Mouse (Mus musculus) embryonic facial prominence, embryonic 14.5 days (tissue): ENCODE measurements around the gene Tvp23a. TPM values are rescaled to one million over a fixed set of nuclear protein-coding genes. Genes with fewer than 3 reads are reported as not detected.
A peak's percentile ranks its signal among the peaks of the same experiment; 100 is the strongest.

Experiments
- ATAC-seq: fragments of 200-750 bp; cut with Nextera tagmentation; 2 replicates; pipeline ENCODE4 v1.8.0; 2017; ENCODE audit warnings: low read depth, moderate number of reproducible peaks, moderate TSS enrichment
- DNase-seq: peaks from one replicate; pipeline ENCODE4 v3.0.0-alpha.2; 2015; ENCODE audit warnings: low spot score
- H3K27ac ChIP-seq: fragments of 300-500 bp; sonication (generic); replicated peaks from 2 replicates; pipeline ENCODE4 v1.5.1; 2014; ENCODE audit warnings: low read depth, mild to moderate bottlenecking, low read length, moderate library complexity
- H3K27me3 ChIP-seq: fragments of 300-500 bp; sonication (generic); replicated peaks from 2 replicates; pipeline ENCODE4 v1.6.1; 2014; ENCODE audit warnings: low read length; ENCODE audit not compliant: control insufficient read depth, insufficient read depth
- H3K36me3 ChIP-seq: fragments of 300-500 bp; sonication (generic); 2 replicates; pipeline ENCODE4 v1.6.1; 2014; ENCODE audit warnings: low read length, mixed read lengths; ENCODE audit not compliant: control insufficient read depth, insufficient read depth
- H3K4me1 ChIP-seq: fragments of 300-500 bp; sonication (generic); 2 replicates; pipeline ENCODE4 v1.6.1; 2014; ENCODE audit warnings: antibody characterized with exemption, low read length; ENCODE audit not compliant: control insufficient read depth, insufficient read depth
- H3K4me2 ChIP-seq: fragments of 300-500 bp; sonication (generic); 2 replicates; pipeline ENCODE4 v1.6.1; 2014; ENCODE audit warnings: low read depth, mild to moderate bottlenecking, low read length, moderate library complexity, mixed read lengths
- H3K4me3 ChIP-seq: fragments of 300-500 bp; sonication (generic); 2 replicates; pipeline ENCODE4 v1.5.1; 2014; ENCODE audit warnings: low read depth, mild to moderate bottlenecking, low read length
- H3K9ac ChIP-seq: fragments of 300-500 bp; sonication (generic); 2 replicates; pipeline ENCODE4 v1.6.1; 2014; ENCODE audit warnings: low read depth, mild to moderate bottlenecking, low read length, moderate library complexity, mixed read lengths
- H3K9me3 ChIP-seq: fragments of 300-500 bp; sonication (generic); 2 replicates; pipeline ENCODE4 v1.6.1; 2016; ENCODE audit warnings: low read length; ENCODE audit not compliant: control insufficient read depth
- WGBS: fragments of 180-500 bp; shearing (Covaris S2); extraction: QIAGEN DNeasy Blood & Tissue Kit; methylation state at CpG from one replicate; pipeline ENCODE4 v1.1.7; 2014; 5-methylcytosine and 5-hydroxymethylcytosine counted together
- polyA plus RNA-seq: library from polyadenylated mRNA; unstranded; fragments of >200 nt; fragmentation: Nextera tagmentation; extraction: Ambion mirVana; gene quantifications from 2 replicates; pipeline ENCODE4 v1.2.1, GENCODE M21; 2014

The Tvp23a gene
- polyA plus RNA-seq, 1 experiment from 2014 or later = 13.2 TPM

DNA sequence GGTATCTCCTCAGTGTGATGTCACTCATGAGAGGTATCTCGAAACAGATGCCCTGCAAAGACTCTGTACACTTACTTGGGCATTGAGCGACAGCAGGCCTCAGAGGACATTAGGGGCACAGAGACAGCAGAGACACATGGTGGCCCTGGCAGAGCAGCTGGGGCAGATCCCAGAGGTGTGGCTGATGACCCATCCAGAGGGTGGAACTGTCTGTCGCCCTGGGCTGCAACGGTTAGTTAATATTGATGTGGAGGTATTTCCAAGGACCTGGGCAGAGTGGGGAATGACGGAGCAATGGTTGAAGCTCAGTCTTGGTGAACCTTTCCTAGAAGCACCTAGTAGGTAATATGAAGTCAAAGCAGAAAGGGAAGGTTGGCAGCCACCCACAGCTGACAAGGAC is 48.4 kb downstream of the Tvp23a start:
- Histone ChIP-seq H3K27me3 (peaks cover 15% of the 10 kb centered on the region), H3K27ac (no peak overlapping the region), H3K9ac (no peak overlapping the region), H3K36me3 (no peaks in the 10 kb centered on the region), H3K4me3 (no peak overlapping the region), H3K9me3 (no peaks in the 10 kb centered on the region), H3K4me2 (no peak overlapping the region), H3K4me1 (peaks cover 6% of the 10 kb centered on the region; the same call in 1 of the 2 replicates)
- ATAC-seq (no peak), DNase-seq (no peak)
- WGBS = 73% methylated on average over 5 of the region's 5 CpGs

- H3K27ac ChIP-seq = no peak within 1 kb of the TSS
- no peaks in the 10 kb centered on the region for H3K36me3 ChIP-seq
- ATAC-seq (peak; percentile 62; the same call in 1 of the 2 replicates), DNase-seq (peak; percentile 41)
- no peaks in the 10 kb centered on the region for H3K9me3 ChIP-seq
- H3K27me3 ChIP-seq = peaks cover 15% of the 10 kb centered on the region
- 8% methylated on average over 37 of the region's 37 CpGs for WGBS
- H3K9ac ChIP-seq = peak within 1 kb of the TSS; percentile 44; the same call in 1 of the 2 replicates
- H3K4me1 ChIP-seq = peaks cover 6% of the 10 kb centered on the region; the same call in 1 of the 2 replicates
- peak within 1 kb of the TSS; percentile 23 for H3K4me3 ChIP-seq
- peak within 1 kb of the TSS; percentile 53 for H3K4me2 ChIP-seq
Observed at GRCm38 (mm10) chr16:10394699-10395540, 52.2 kb downstream of the Tvp23a start, which contains the start of gene Tekt5. Gene Tekt5 (minus strand): TSS chr16:10395490.

DNA sequence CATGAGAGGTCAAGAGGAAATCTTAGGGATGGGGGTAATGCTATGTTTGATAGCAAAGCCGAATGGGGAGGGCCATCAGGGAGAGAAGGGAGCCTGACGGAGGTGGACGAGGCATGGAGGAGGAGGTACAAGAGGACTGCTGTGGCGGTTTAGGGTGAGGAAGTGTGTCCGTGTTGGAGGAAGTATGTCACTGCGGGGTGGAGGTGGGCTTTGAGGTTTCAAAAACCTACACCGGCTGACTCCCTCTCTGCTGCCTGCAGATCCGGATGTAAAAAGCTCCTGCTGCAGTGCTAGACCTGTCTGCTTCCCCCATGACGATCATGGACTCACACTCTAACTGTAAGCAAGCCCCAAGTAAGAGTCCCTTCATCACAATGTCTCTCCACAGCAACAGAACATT is 54.6 kb downstream of the Tvp23a start:
- ATAC-seq = no peak
- Histone ChIP-seq H3K4me2 (no peak overlapping the region), H3K27me3 (peaks cover 15% of the 10 kb centered on the region), H3K36me3 (no peaks in the 10 kb centered on the region), H3K4me1 (peaks cover 6% of the 10 kb centered on the region; the same call in 1 of the 2 replicates), H3K9me3 (no peaks in the 10 kb centered on the region), H3K27ac (no peak overlapping the region), H3K4me3 (no peak overlapping the region), H3K9ac (no peak overlapping the region)
- 82% methylated on average over 9 of the region's 9 CpGs for WGBS
- DNase-seq = no peak

DNA sequence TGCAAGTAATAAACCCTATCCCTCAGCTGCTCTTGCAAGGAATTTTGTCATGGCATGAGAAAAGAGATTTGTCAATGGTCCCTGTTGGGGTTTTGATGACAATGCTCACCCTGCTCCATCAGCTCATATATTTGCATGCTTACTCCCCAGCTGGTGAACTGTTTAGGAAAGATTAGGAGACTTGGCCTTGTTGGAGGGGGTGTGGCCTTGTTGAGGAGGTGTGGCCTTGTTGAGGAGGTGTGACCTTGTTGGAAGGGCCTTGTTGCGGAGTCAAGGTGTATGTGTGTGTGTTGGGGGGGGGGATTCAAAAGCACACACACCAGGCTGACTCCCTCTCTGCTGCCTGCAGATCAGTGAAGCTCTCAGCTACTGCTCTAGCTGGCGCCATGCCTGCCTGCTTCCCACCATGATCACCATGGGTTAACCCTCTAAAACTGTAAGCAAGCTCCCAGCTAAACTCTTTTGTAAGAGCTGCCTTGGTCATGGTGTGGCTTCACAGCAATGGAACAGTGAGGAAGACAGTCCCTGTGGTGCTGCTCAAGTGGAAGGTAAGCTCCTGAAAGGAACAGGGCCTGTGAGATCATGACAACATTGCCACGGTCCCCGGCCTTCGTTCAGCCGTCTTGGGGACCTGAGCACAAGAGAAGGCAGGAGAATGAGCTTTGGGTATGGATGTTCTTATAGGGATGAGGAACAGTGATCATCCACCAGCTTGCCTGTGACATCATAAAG is 58.4 kb downstream of the Tvp23a start:
- H3K27me3 ChIP-seq = no peaks in the 10 kb centered on the region
- H3K9me3 ChIP-seq = no peaks in the 10 kb centered on the region
- no peak overlapping the region for H3K27ac ChIP-seq
- no peaks in the 10 kb centered on the region for H3K36me3 ChIP-seq
- WGBS = 86% methylated on average over 6 of the region's 6 CpGs
- H3K4me3 ChIP-seq = no peak overlapping the region
- H3K9ac ChIP-seq = no peak overlapping the region
- no peak for DNase-seq
- no peak for ATAC-seq
- H3K4me2 ChIP-seq = no peak overlapping the region
- peaks cover 5% of the 10 kb centered on the region; the same call in 1 of the 2 replicates for H3K4me1 ChIP-seq

GRCm38 (mm10) chr16:10385261-10385660 is 61.9 kb downstream of the Tvp23a start:
- Histone ChIP-seq H3K36me3 (no peaks in the 10 kb centered on the region), H3K4me3 (no peak overlapping the region), H3K9me3 (no peaks in the 10 kb centered on the region), H3K4me2 (no peak overlapping the region), H3K4me1 (peaks cover 5% of the 10 kb centered on the region; the same call in 1 of the 2 replicates), H3K27me3 (no peaks in the 10 kb centered on the region), H3K9ac (no peak overlapping the region), H3K27ac (no peak overlapping the region; the same call in 1 of the 2 replicates)
- 78% methylated on average over 12 of the region's 12 CpGs for WGBS
- no peak for DNase-seq
- ATAC-seq = no peak

GRCm38 (mm10) chr16:10384544-10384943 is 62.6 kb downstream of the Tvp23a start:
- H3K27me3 ChIP-seq = no peaks in the 10 kb centered on the region
- WGBS = 59% methylated on average over 3 of the region's 3 CpGs
- peak overlapping the region; percentile 32; the same call in 1 of the 2 replicates for H3K4me2 ChIP-seq
- ATAC-seq = no peak
- H3K4me1 ChIP-seq = peaks cover 5% of the 10 kb centered on the region; the same call in 1 of the 2 replicates
- no peak overlapping the region for H3K9ac ChIP-seq
- no peaks in the 10 kb centered on the region for H3K9me3 ChIP-seq
- no peaks in the 10 kb centered on the region for H3K36me3 ChIP-seq
- DNase-seq = no peak
- no peak overlapping the region for H3K4me3 ChIP-seq
- H3K27ac ChIP-seq = no peak overlapping the region

- H3K9ac ChIP-seq = no peak overlapping the region
- no peaks in the 10 kb centered on the region for H3K9me3 ChIP-seq
- H3K4me3 ChIP-seq = peak overlapping the region; percentile 5; the same call in 1 of the 2 replicates
- H3K27me3 ChIP-seq = no peaks in the 10 kb centered on the region
- peak overlapping the region; percentile 32 for H3K4me2 ChIP-seq
- H3K4me1 ChIP-seq = peaks cover 5% of the 10 kb centered on the region; the same call in 1 of the 2 replicates
- 26% methylated on average over 8 of the region's 8 CpGs for WGBS
- 0 out of 2 replicates have a peak, but pooled peaks have one; percentile 48 for ATAC-seq
- DNase-seq = no peak
- H3K36me3 ChIP-seq = no peaks in the 10 kb centered on the region
- no peak overlapping the region for H3K27ac ChIP-seq
Observed at GRCm38 (mm10) chr16:10384060-10384497, 63.1 kb downstream of the Tvp23a start.

- H3K27ac ChIP-seq = no peak overlapping the region
- H3K36me3 ChIP-seq = no peaks in the 10 kb centered on the region
- H3K4me2 ChIP-seq = no peak overlapping the region
- WGBS = 48% methylated on average over 2 of the region's 2 CpGs
- no peaks in the 10 kb centered on the region for H3K9me3 ChIP-seq
- peak; percentile 39; the same call in 1 of the 2 replicates for ATAC-seq
- H3K4me1 ChIP-seq = peaks cover 5% of the 10 kb centered on the region
- H3K27me3 ChIP-seq = no peaks in the 10 kb centered on the region
- peak; percentile 44 for DNase-seq
- no peak overlapping the region for H3K4me3 ChIP-seq
- H3K9ac ChIP-seq = no peak overlapping the region
Observed at GRCm38 (mm10) chr16:10379531-10379930, 67.6 kb downstream of the Tvp23a start.
